Mouse (Mus musculus) heart, postnatal 0 days (tissue): ENCODE measurements at regions not wholly inside any gene's neighbourhood (a gene's known extent, or its start where the extent isn't known, plus 50 kb on each side); places are given as distances from the start of the nearest gene placed in this dataset.

Source experiments
- CTCF ChIP-seq: IDR thresholded peaks from 2 replicates; pipeline ENCODE4 v1.5.1; 2016; ENCODE audit warnings: antibody characterized with exemption, control low read depth, low read depth
- EP300 ChIP-seq: IDR thresholded peaks from 2 replicates; pipeline ENCODE4 v1.6.1; 2016; ENCODE audit warnings: antibody characterized with exemption, low read depth

GRCm38 (mm10) chr3:41137931-41138330 is 55.1 kb upstream of the Pgrmc2 start:
- TF ChIP-seq CTCF (no peak), EP300 (no peak)
